Mouse (Mus musculus): ENCODE measurements around the gene Sgcd. TPM values are rescaled to one million over a fixed set of nuclear protein-coding genes. Genes with fewer than 3 reads are reported as not detected.
"Not testable (repeated sequence)": the region's sequence is repeated elsewhere in the genome, so short reads cannot be mapped to it uniquely, and the experiment has no call there.

Gene Sgcd
- polyA plus RNA-seq, 1 experiment from 2014 or later = 0.14 TPM

DNA sequence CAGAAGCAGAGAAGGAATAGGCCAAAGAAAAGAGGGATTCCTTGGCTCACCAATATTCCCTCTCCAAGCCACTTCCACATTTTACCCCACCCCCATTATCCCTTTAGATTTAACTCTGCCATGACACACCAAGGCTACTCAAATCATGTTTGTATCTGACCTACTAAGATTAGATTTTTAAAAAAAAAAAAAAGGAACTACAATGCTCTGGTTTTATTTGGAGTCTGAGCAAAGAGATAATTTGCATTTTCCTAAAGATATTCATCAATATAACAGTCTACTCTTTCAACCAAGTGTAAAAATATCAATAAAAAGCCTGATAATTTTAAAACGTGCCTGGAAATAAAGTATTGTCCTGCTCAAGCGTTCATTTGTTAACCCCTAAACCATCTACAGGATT lies 543.1 kb downstream of the Sgcd start:
- DNase-seq (no peak), ATAC-seq (ENCODE audit: low read depth) (no peak)
- H3K27me3 ChIP-seq = no peaks in the 10 kb centered on the region
- no peak overlapping the region for H3K27ac ChIP-seq
- no peaks in the 10 kb centered on the region for H3K36me3 ChIP-seq
- no peak overlapping the region for H3K9ac ChIP-seq
- 51% methylated on average over 2 of the region's 2 CpGs for WGBS (ENCODE audit: insufficient replicate concordance)
- H3K4me1 ChIP-seq (replicated peaks) = no peaks in the 10 kb centered on the region
- no peak overlapping the region for H3K4me3 ChIP-seq (replicated peaks)
- H3K9me3 ChIP-seq (replicated peaks) = no peaks in the 10 kb centered on the region
- no peak overlapping the region for H3K4me2 ChIP-seq

DNA sequence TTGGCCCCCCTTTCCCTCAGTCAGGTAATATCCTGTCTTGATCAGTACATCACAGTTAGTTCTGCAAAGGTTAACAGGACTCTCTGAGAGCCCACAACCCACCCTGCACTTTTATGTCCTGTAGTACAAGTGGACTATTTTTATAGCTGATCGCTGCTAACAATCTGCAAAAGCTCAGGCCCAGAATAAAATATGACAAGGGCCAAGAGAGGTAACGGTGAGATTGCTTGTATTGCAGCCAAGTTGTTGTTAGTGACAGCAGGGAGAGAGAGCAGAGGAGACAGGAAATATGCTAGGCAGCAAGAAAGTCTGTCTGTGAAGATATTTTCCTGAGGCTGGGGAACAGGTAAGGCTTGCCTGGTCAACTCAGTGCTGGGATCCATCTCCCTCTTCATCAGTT lies 546.5 kb downstream of the Sgcd start:
- no peak overlapping the region for H3K4me3 ChIP-seq (replicated peaks)
- H3K27me3 ChIP-seq = no peaks in the 10 kb centered on the region
- H3K27ac ChIP-seq = no peak overlapping the region
- H3K36me3 ChIP-seq = no peaks in the 10 kb centered on the region
- no peak overlapping the region for H3K9ac ChIP-seq
- H3K9me3 ChIP-seq (replicated peaks) = no peaks in the 10 kb centered on the region
- WGBS (ENCODE audit: insufficient replicate concordance) = 56% methylated on average over 2 of the region's 2 CpGs
- ATAC-seq (ENCODE audit: low read depth) (no peak), DNase-seq (no peak)
- no peaks in the 10 kb centered on the region for H3K4me1 ChIP-seq (replicated peaks)
- no peak overlapping the region for H3K4me2 ChIP-seq

DNA sequence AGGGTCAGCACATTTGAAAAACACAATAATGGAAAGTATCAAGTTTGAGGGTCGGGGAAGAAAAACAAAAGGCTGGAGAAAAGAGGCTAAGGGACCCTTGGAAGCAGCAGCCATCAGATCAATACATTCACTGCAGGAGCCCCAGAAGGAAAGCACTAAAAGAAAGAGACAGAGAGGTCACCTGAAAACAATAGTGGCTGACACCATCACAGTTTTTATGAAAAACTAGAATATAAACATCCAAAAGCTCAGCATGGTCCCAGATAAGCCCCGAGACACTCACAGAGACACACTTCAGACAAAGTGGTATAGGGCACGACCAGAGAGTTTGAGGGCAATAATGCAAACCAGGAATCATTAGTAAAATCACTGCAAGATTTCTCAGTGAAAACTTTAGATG lies 589.2 kb downstream of the Sgcd start:
- ATAC-seq (ENCODE audit: low read depth) = no peak
- 41% methylated on average over 3 of the region's 3 CpGs for WGBS (ENCODE audit: insufficient replicate concordance)

GRCm38 (mm10) chr11:47390798-47391197 lies 598.0 kb downstream of the Sgcd start:
- not testable (repeated sequence) for H3K4me1 ChIP-seq (replicated peaks); H3K27ac ChIP-seq; H3K4me3 ChIP-seq (replicated peaks); H3K36me3 ChIP-seq; H3K9ac ChIP-seq; DNase-seq; H3K27me3 ChIP-seq; H3K4me2 ChIP-seq; ATAC-seq (ENCODE audit: low read depth); H3K9me3 ChIP-seq (replicated peaks)
- 46% methylated on average over 2 of the region's 2 CpGs for WGBS (ENCODE audit: insufficient replicate concordance)

More for the DNA sequence above, 589.2 kb downstream of the Sgcd start:
- no peak overlapping the region for H3K4me3 ChIP-seq (replicated peaks)
- DNase-seq = no peak
- no peaks in the 10 kb centered on the region for H3K4me1 ChIP-seq (replicated peaks)
- no peak overlapping the region for H3K9ac ChIP-seq
- no peaks in the 10 kb centered on the region for H3K27me3 ChIP-seq
- no peak overlapping the region for H3K27ac ChIP-seq
- H3K4me2 ChIP-seq = no peak overlapping the region
- H3K9me3 ChIP-seq (replicated peaks) = no peaks in the 10 kb centered on the region
- H3K36me3 ChIP-seq = no peaks in the 10 kb centered on the region

DNA sequence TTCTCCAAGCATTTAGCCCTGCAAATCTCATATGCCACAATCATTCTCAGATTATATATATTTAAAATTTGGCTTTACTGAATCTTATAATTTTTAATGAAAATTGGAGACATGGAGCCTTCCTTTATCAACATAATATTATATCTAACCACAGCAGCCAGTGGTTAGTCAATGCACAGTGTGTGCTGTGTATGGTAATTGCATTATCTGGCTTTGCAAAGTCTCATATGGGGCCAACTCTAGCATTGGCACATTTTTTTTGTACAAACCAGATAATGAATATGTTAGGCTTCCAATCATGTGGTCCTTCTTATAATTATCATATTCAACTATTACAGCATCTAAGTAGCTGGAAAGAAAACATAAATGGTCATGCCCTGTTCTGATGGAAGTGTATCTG lies 599.4 kb downstream of the Sgcd start:
- Histone ChIP-seq H3K27me3 (no peaks in the 10 kb centered on the region), H3K4me3 (replicated peaks) (no peak overlapping the region), H3K9ac (no peak overlapping the region), H3K36me3 (no peaks in the 10 kb centered on the region), H3K9me3 (replicated peaks) (no peaks in the 10 kb centered on the region), H3K27ac (no peak overlapping the region), H3K4me2 (no peak overlapping the region), H3K4me1 (replicated peaks) (no peaks in the 10 kb centered on the region)
- ATAC-seq (ENCODE audit: low read depth) = no peak
- no peak for DNase-seq

GRCm38 (mm10) chr11:47387726-47388125 lies 601.0 kb downstream of the Sgcd start:
- WGBS (ENCODE audit: insufficient replicate concordance) = 26% methylated on average over 3 of the region's 3 CpGs
- no peak for ATAC-seq (ENCODE audit: low read depth)

DNA sequence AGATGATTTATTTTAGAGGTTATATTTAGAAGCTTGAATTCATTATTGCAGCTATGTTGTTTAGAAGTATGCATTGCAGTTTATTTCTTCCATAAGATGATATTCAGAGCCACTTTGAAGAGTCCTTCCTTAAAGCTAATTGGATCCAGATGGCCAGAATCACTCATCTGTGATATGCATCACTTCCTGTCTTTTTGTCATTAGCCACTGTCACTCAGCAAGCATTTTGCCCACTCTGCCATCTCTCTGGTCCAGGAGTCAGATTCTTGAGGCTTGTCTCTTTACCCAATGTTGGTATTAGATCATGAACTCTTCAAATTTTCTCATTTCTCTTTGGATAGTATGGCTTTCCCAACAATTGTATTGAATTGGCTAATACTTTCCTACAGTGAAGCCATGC lies 602.6 kb downstream of the Sgcd start:
- Histone ChIP-seq H3K4me2 (no peak overlapping the region), H3K4me1 (replicated peaks) (no peaks in the 10 kb centered on the region), H3K27ac (no peak overlapping the region), H3K9me3 (replicated peaks) (no peaks in the 10 kb centered on the region), H3K9ac (no peak overlapping the region), H3K4me3 (replicated peaks) (no peak overlapping the region), H3K27me3 (no peaks in the 10 kb centered on the region), H3K36me3 (no peaks in the 10 kb centered on the region)
- no peak for ATAC-seq (ENCODE audit: low read depth)
- no peak for DNase-seq

More at GRCm38 (mm10) chr11:47387726-47388125, 601.0 kb downstream of the Sgcd start:
- H3K9me3 ChIP-seq (replicated peaks) = no peaks in the 10 kb centered on the region
- H3K4me1 ChIP-seq (replicated peaks) = no peaks in the 10 kb centered on the region
- H3K27me3 ChIP-seq = no peaks in the 10 kb centered on the region
- no peak overlapping the region for H3K4me2 ChIP-seq
- no peak overlapping the region for H3K4me3 ChIP-seq (replicated peaks)
- no peaks in the 10 kb centered on the region for H3K36me3 ChIP-seq
- no peak overlapping the region for H3K27ac ChIP-seq
- no peak overlapping the region for H3K9ac ChIP-seq
- DNase-seq = no peak

DNA sequence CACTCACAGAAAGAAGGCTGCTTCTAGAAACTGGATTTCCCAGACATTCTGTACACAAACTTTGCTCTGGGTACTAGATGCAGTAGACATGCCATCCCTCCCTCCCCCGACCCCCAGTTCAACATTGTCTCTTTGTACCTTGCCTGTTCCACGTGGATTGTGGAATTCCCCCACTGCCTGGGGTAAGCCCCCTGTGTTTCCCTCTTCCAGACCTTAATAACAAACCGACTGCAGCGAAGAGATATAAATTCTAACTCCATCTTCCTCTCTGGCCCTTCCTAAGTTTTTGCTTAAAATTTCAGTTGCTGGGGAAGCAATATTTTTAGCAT lies 609.2 kb downstream of the Sgcd start:
- Histone ChIP-seq H3K27ac (no peak overlapping the region), H3K9ac (no peak overlapping the region), H3K4me2 (peak overlapping the region; percentile 52; the same call in 1 of the 2 replicates), H3K9me3 (replicated peaks) (no peaks in the 10 kb centered on the region), H3K4me1 (replicated peaks) (no peaks in the 10 kb centered on the region), H3K27me3 (no peaks in the 10 kb centered on the region), H3K36me3 (no peaks in the 10 kb centered on the region), H3K4me3 (replicated peaks) (no peak overlapping the region)
- 29% methylated on average over 4 of the region's 4 CpGs for WGBS (ENCODE audit: insufficient replicate concordance)
- DNase-seq (no peak), ATAC-seq (ENCODE audit: low read depth) (no peak)

DNA sequence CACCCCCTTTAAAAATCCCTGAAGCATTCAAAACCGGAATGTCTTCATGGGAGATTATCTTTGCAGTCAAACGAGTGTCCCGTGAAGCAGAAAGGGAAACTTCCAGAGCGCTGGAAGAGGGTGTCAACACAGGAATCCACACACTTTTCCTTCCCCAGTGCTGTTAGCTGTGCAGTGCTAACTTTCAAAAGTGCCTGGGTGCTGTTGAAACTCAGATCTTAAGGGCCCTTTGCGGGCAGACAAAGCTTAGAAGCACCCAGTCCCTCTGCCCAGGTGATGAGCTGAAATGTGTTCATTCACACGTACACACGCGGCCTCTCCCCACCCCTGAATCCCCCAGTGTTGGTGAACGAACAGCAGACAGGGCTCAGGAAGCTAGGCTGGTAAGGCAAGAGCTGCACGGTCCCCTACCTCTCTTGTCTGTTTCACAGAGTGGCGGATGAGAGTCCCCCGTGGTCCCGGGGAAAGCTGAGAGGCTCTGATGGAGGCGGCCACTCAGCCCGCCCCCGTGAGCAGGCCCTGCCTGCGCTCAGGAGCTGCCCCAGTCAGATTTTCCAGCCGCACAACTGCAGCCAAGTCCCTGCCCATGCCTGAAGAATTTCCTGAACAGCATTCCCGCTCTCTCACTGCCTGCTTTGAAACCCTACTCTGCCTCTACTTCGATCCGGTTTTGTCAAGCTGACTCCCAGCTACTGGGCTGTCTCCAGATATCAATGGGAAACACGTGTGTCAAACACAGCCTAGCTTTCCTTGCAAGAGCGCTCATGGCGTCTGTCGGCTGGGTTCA lies 609.7 kb downstream of the Sgcd start:
- Histone ChIP-seq H3K4me3 (replicated peaks) (peak overlapping the region; percentile 27), H3K27me3 (no peaks in the 10 kb centered on the region), H3K9ac (no peak overlapping the region), H3K36me3 (no peaks in the 10 kb centered on the region), H3K4me1 (replicated peaks) (no peaks in the 10 kb centered on the region), H3K9me3 (replicated peaks) (no peaks in the 10 kb centered on the region), H3K4me2 (peak overlapping the region; percentile 52), H3K27ac (no peak overlapping the region)
- ATAC-seq (ENCODE audit: low read depth) (no peak), DNase-seq (no peak)
- 15% methylated on average over 25 of the region's 25 CpGs for WGBS (ENCODE audit: insufficient replicate concordance)

DNA sequence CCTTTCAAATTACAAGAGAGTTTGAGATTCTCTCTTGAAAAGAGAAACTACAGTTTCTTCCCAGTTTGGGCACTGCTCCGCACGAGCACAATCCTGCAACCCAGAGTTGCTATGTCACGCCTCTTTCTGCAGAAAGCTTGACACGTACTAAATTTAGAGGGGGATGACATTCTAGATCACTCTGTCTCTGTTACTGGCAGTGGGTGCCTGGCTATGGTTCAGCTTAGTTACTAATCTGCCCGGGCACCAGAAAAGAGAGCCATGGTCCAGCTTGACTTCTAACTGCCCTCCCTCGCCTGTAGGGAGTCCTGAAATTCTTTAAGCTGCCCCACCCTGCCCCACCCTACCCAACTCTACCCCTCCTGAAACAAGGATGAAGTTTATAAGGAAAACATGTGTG lies 611.3 kb downstream of the Sgcd start:
- Histone ChIP-seq H3K36me3 (no peaks in the 10 kb centered on the region), H3K27ac (no peak overlapping the region), H3K4me1 (replicated peaks) (no peaks in the 10 kb centered on the region), H3K27me3 (no peaks in the 10 kb centered on the region), H3K4me3 (replicated peaks) (no peak overlapping the region), H3K4me2 (no peak overlapping the region), H3K9ac (no peak overlapping the region), H3K9me3 (replicated peaks) (no peaks in the 10 kb centered on the region)
- no peak for ATAC-seq (ENCODE audit: low read depth)
- WGBS (ENCODE audit: insufficient replicate concordance) = 57% methylated on average over 6 of the region's 6 CpGs
- no peak for DNase-seq

GRCm38 (mm10) chr11:47376915-47377314 lies 611.9 kb downstream of the Sgcd start:
- H3K36me3 ChIP-seq = no peaks in the 10 kb centered on the region
- WGBS (ENCODE audit: insufficient replicate concordance) = 58% methylated on average over 1 of the region's 1 CpGs
- H3K4me2 ChIP-seq = no peak overlapping the region
- no peak for ATAC-seq (ENCODE audit: low read depth)
- DNase-seq = no peak
- no peak overlapping the region for H3K9ac ChIP-seq
- H3K9me3 ChIP-seq (replicated peaks) = no peaks in the 10 kb centered on the region
- H3K4me3 ChIP-seq (replicated peaks) = no peak overlapping the region
- H3K27ac ChIP-seq = no peak overlapping the region
- H3K27me3 ChIP-seq = no peaks in the 10 kb centered on the region
- H3K4me1 ChIP-seq (replicated peaks) = no peaks in the 10 kb centered on the region

DNA sequence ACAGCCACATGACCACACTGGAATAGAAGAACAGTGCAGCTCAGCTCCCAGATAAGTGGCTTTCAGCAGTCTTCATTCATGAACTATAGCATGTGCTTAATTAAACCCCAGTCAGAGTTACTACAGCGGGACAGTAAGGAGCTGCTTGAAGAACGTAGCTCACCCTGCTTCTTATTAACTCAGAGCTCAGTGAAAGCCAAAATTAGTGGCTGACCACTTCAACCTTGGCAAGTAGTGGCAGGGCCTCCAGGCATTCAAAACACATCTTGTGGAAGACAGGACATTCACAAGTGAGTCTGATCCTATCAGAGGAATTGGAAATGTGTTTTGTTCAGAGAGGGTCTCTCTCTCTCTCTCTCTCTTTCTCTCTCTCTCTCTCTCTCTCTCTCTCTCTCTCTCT lies 617.2 kb downstream of the Sgcd start:
- Histone ChIP-seq H3K4me1 (replicated peaks) (no peaks in the 10 kb centered on the region), H3K4me3 (replicated peaks) (no peak overlapping the region), H3K27me3 (no peaks in the 10 kb centered on the region), H3K9ac (no peak overlapping the region), H3K9me3 (replicated peaks) (no peaks in the 10 kb centered on the region), H3K4me2 (no peak overlapping the region), H3K36me3 (no peaks in the 10 kb centered on the region), H3K27ac (no peak overlapping the region)
- ATAC-seq (ENCODE audit: low read depth) (no peak), DNase-seq (no peak)
- 73% methylated on average over 2 of the region's 2 CpGs for WGBS (ENCODE audit: insufficient replicate concordance)

Measured in liver, embryonic 13.5 days (tissue).